Mouse (Mus musculus): ENCODE measurements around the gene Kcnj3. TPM values are rescaled to one million over a fixed set of nuclear protein-coding genes. Genes with fewer than 3 reads are reported as not detected.

Gene Kcnj3
- polyA plus RNA-seq, 1 experiment from 2014 or later: not detected

GRCm38 (mm10) chr2:55571425-55571824 is 135.7 kb downstream of the Kcnj3 start:
- no peaks in the 10 kb centered on the region for H3K79me2 ChIP-seq (ENCODE audit: inconsistent target)
- H3K36me3 ChIP-seq (ENCODE audit: inconsistent target): no peaks in the 10 kb centered on the region
- H3K4me3 ChIP-seq (ENCODE audit: inconsistent target): no peak overlapping the region
- 96% methylated on average over 3 of the region's 3 CpGs for WGBS (ENCODE audit: missing documents)
- H3K27ac ChIP-seq: no peak overlapping the region

- Histone ChIP-seq H3K27ac (no peak overlapping the region), H3K79me2 (ENCODE audit: inconsistent target) (no peaks in the 10 kb centered on the region), H3K36me3 (ENCODE audit: inconsistent target) (no peaks in the 10 kb centered on the region), H3K4me3 (ENCODE audit: inconsistent target) (no peak overlapping the region)
- WGBS (ENCODE audit: missing documents): 89% methylated on average over 2 of the region's 2 CpGs
Observed at GRCm38 (mm10) chr2:55580286-55580685, 144.5 kb downstream of the Kcnj3 start.

GRCm38 (mm10) chr2:55591226-55591988 is 155.6 kb downstream of the Kcnj3 start:
- Histone ChIP-seq H3K4me3 (ENCODE audit: inconsistent target) (no peak overlapping the region), H3K27ac (no peak overlapping the region), H3K79me2 (ENCODE audit: inconsistent target) (no peaks in the 10 kb centered on the region), H3K36me3 (ENCODE audit: inconsistent target) (no peaks in the 10 kb centered on the region)
- 75% methylated on average over 3 of the region's 3 CpGs for WGBS (ENCODE audit: missing documents)
